Mouse (Mus musculus) hindbrain, embryonic 10.5 days (tissue): ENCODE data around the gene Mmachc. TPM values are rescaled to one million over a fixed set of nuclear protein-coding genes. Genes with fewer than 3 reads are reported as not detected.

Source experiments
- DNase-seq: peaks from one replicate; pipeline ENCODE4 v3.0.0-alpha.2; 2017; ENCODE audit warnings: low spot score
- H3K27ac ChIP-seq: fragments of 300-500 bp; sonication (generic); 2 replicates; pipeline ENCODE4 v1.5.1; 2016; ENCODE audit warnings: mild to moderate bottlenecking, moderate library complexity
- H3K27me3 ChIP-seq: fragments of 300-500 bp; sonication (generic); 2 replicates; pipeline ENCODE4 v1.6.1; 2016; ENCODE audit warnings: mild to moderate bottlenecking; ENCODE audit not compliant: poor library complexity, insufficient read depth, severe bottlenecking
- H3K36me3 ChIP-seq: fragments of 300-500 bp; sonication (generic); 2 replicates; pipeline ENCODE4 v1.6.1; 2016; ENCODE audit warnings: mild to moderate bottlenecking, moderate library complexity
- H3K4me1 ChIP-seq: fragments of 300-500 bp; sonication (generic); replicated peaks from 2 replicates; pipeline ENCODE4 v1.6.1; 2016; ENCODE audit warnings: mild to moderate bottlenecking
- H3K4me3 ChIP-seq: fragments of 300-500 bp; sonication (generic); 2 replicates; pipeline ENCODE4 v1.5.1; 2016; ENCODE audit warnings: mild to moderate bottlenecking, moderate library complexity
- H3K9me3 ChIP-seq: fragments of 300-500 bp; sonication (generic); 2 replicates; pipeline ENCODE4 v1.6.1; 2016; ENCODE audit warnings: mild to moderate bottlenecking, moderate library complexity
- WGBS: fragments of 180-500 bp; shearing (Covaris S2); methylation state at CpG from one replicate; pipeline ENCODE4 v1.1.7; 2016; 5-methylcytosine and 5-hydroxymethylcytosine counted together
- polyA plus RNA-seq: library from polyadenylated mRNA; unstranded; fragments of >200 nt; fragmentation: Nextera tagmentation; extraction: Ambion mirVana; gene quantifications from 2 replicates; pipeline ENCODE4 v1.2.1, GENCODE M21; 2016

Gene Mmachc
- polyA plus RNA-seq, 1 experiment from 2014 or later = 38.0 TPM

DNA sequence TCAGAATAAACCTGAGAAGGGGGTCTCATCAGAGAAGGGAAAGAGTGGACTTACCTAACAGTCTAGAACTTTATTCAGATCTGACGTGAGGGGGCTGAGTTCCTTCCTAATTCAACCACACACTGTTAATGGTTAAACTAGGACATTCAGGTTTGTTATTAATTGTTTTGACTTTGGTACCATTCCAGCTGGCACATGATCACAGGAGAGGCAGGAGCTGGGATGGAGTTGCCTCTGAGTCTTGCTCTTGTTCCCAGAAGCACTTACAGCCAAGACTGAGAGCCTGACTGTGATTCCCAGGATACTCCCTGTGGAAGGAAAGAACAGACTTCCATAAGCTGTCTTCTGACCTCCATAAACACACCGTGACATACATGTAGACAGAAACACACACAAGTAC, 48.7 kb downstream of the Mmachc start:
- no peaks in the 10 kb centered on the region for H3K27me3 ChIP-seq
- H3K4me1 ChIP-seq = no peaks in the 10 kb centered on the region
- no peak for DNase-seq
- no peaks in the 10 kb centered on the region for H3K36me3 ChIP-seq
- WGBS = 90% methylated on average over 2 of the region's 2 CpGs
- no peak overlapping the region for H3K27ac ChIP-seq
- no peaks in the 10 kb centered on the region for H3K9me3 ChIP-seq
- no peak overlapping the region for H3K4me3 ChIP-seq

DNA sequence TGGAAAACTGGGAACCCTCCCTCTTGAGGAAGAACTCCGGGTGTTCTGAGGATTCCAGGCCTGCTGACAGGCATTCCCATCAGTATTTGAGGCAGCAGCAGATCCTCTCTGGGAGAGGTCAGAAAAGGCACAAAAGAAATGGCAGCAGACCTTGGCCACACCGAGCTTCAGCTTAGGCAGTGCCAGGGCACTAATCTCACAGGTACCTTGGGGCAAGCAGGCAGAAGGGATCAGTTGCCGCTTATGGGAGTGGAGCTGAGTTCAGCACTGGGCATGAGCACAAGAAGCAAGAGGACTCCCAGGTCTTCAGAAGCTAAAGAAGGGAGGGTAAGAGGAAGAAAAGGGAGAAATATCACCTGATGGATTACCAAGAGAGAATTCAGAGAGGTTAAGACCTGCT, 50.2 kb downstream of the Mmachc start:
- no peaks in the 10 kb centered on the region for H3K9me3 ChIP-seq
- no peaks in the 10 kb centered on the region for H3K36me3 ChIP-seq
- no peak overlapping the region for H3K4me3 ChIP-seq
- DNase-seq = no peak
- no peak overlapping the region for H3K27ac ChIP-seq
- no peaks in the 10 kb centered on the region for H3K27me3 ChIP-seq
- WGBS = 55% methylated on average over 3 of the region's 3 CpGs
- H3K4me1 ChIP-seq = no peaks in the 10 kb centered on the region

DNA sequence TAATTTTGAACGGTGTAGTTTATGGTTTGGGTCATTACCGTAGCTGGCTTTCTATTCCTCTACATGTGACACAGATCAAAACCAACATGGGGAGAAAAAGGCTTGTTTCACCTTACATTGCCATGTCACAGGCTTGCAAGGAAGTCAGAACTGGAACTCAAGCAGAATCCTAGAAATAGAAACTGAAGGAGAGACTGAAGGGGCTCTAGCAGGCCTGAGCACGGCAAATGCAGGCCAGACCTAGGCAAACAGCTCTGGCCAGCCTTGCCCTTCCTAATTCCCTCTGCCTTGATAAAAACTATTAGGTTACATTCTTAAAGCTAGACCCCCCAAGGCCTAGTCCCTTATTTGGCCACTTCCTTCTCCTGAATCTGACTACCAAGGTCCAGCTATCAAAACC, 52.5 kb downstream of the Mmachc start:
- H3K9me3 ChIP-seq = no peaks in the 10 kb centered on the region
- 79% methylated on average over 3 of the region's 3 CpGs for WGBS
- H3K27ac ChIP-seq = no peak overlapping the region
- DNase-seq = no peak
- H3K4me3 ChIP-seq = no peak overlapping the region
- no peaks in the 10 kb centered on the region for H3K36me3 ChIP-seq
- H3K4me1 ChIP-seq = peaks cover 5% of the 10 kb centered on the region; the same call in 1 of the 2 replicates
- H3K27me3 ChIP-seq = no peaks in the 10 kb centered on the region

DNA sequence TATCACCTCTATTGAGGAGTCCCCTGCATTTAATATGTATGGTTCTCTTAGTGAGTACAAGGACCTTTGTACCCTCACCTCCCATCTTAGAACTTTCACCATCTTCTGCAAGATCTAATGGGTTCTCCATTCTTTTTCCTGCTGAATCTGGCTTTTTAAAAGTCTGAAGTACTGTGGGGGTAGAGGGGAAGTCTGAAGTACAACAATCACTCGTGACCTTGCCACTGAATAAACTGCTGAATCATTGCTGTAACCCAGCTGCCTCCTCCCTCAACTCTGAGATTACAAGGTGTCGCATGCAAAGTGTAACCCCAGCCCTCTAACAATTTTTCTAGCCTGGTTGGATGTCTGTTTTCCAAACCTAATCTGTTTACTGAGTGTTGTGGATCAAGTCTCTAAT, 53.1 kb downstream of the Mmachc start:
- H3K27me3 ChIP-seq = no peaks in the 10 kb centered on the region
- H3K36me3 ChIP-seq = peaks cover 1% of the 10 kb centered on the region; the same call in 1 of the 2 replicates
- DNase-seq = no peak
- no peak overlapping the region for H3K27ac ChIP-seq
- peaks cover 9% of the 10 kb centered on the region for H3K4me1 ChIP-seq
- no peaks in the 10 kb centered on the region for H3K9me3 ChIP-seq
- WGBS = 61% methylated on average over 2 of the region's 2 CpGs
- H3K4me3 ChIP-seq = no peak overlapping the region

- H3K27me3 ChIP-seq = no peaks in the 10 kb centered on the region
- H3K9me3 ChIP-seq = no peaks in the 10 kb centered on the region
- H3K4me1 ChIP-seq = peaks cover 27% of the 10 kb centered on the region
- no peak overlapping the region for H3K27ac ChIP-seq
- peaks cover 20% of the 10 kb centered on the region for H3K36me3 ChIP-seq
- H3K4me3 ChIP-seq = no peak overlapping the region
- WGBS = 89% methylated on average over 6 of the region's 6 CpGs
- DNase-seq = no peak
These were observed 55.0 kb downstream of the Mmachc start for GRCm38 (mm10) chr4:116653228-116653627.

Other genes starting within 250 kb of the Mmachc start
- gene Mast2, start 244.2 kb downstream of the Mmachc start, polyA plus RNA-seq = 17.6 and 19.5 TPM in 2 replicates
- gene Ipp, start 200.9 kb downstream of the Mmachc start, polyA plus RNA-seq = 12.5 and 17.5 TPM in 2 replicates
- gene Tmem69, start 152.5 kb downstream of the Mmachc start, polyA plus RNA-seq = 25.0 and 29.7 TPM in 2 replicates
- gene Gpbp1l1, start 150.7 kb downstream of the Mmachc start, polyA plus RNA-seq = 21.4 and 27.8 TPM in 2 replicates
- 1.9 and 3.6 TPM in 2 replicates for gene Ccdc17, start 111.8 kb downstream of the Mmachc start, polyA plus RNA-seq
- gene Nasp, start 80.5 kb downstream of the Mmachc start, polyA plus RNA-seq = 178 and 293 TPM in 2 replicates
- gene Akr1a1, start 56.7 kb downstream of the Mmachc start, polyA plus RNA-seq = 559 and 600 TPM in 2 replicates
- 1,211 and 1,387 TPM in 2 replicates for gene Prdx1, start 22.9 kb downstream of the Mmachc start, polyA plus RNA-seq
- gene Ccdc163, start 103 bp upstream of the Mmachc start, polyA plus RNA-seq = 33.1 and 37.4 TPM in 2 replicates
- 7.7 and 8.1 TPM in 2 replicates for gene Tesk2, start 12.5 kb upstream of the Mmachc start, polyA plus RNA-seq
- gene Toe1, start 99.2 kb upstream of the Mmachc start, polyA plus RNA-seq = 39.7 and 39.8 TPM in 2 replicates
- 23.1 and 28.2 TPM in 2 replicates for gene Mutyh, start 99.3 kb upstream of the Mmachc start, polyA plus RNA-seq
- 1.1 and 1.3 TPM in 2 replicates for gene Hpdl, start 113.3 kb upstream of the Mmachc start, polyA plus RNA-seq
- 6.1 and 7.6 TPM in 2 replicates for gene Zswim5, start 169.0 kb upstream of the Mmachc start, polyA plus RNA-seq